Mouse (Mus musculus) monocyte, adult 2 months (primary cell): ENCODE results near the gene Srrm3.

Experiments
- DNase-seq, 2 experiments: peaks; one replicate each; pipeline ENCODE4 v3.0.0; 2022; ENCODE audit warnings: low spot score in 2 of 2, low read depth in 1 of 2

The Srrm3 gene

GRCm38 (mm10) chr5:135818491-135818890 is 11.8 kb downstream of the Srrm3 start:
- no peak for DNase-seq

GRCm38 (mm10) chr5:135822316-135822944 is 15.7 kb downstream of the Srrm3 start:
- DNase-seq: no peak

- no peak for DNase-seq
These were observed 17.8 kb downstream of the Srrm3 start for GRCm38 (mm10) chr5:135824517-135824916.

- no peak for DNase-seq
These were observed 19.5 kb downstream of the Srrm3 start for GRCm38 (mm10) chr5:135826225-135826624.

- no peak for DNase-seq
These were observed 22.7 kb downstream of the Srrm3 start for GRCm38 (mm10) chr5:135829381-135829780.

GRCm38 (mm10) chr5:135832729-135833128 is 26.0 kb downstream of the Srrm3 start:
- no peak for DNase-seq

GRCm38 (mm10) chr5:135834769-135835491 is 28.2 kb downstream of the Srrm3 start:
- DNase-seq: peak; percentile 37 to 39

GRCm38 (mm10) chr5:135835492-135835858 is 28.8 kb downstream of the Srrm3 start:
- DNase-seq: no peak

- no peak for DNase-seq
These were observed 29.3 kb downstream of the Srrm3 start for GRCm38 (mm10) chr5:135835981-135836380.

- DNase-seq: no peak
These were observed 35.0 kb downstream of the Srrm3 start for GRCm38 (mm10) chr5:135841651-135842050.

- DNase-seq: no peak
These were observed 36.7 kb downstream of the Srrm3 start for GRCm38 (mm10) chr5:135843418-135843817.

- DNase-seq: no peak
These were observed 39.1 kb downstream of the Srrm3 start for GRCm38 (mm10) chr5:135845676-135846320.

GRCm38 (mm10) chr5:135847460-135847859 is 40.8 kb downstream of the Srrm3 start:
- no peak for DNase-seq

- DNase-seq: no peak
These were observed 41.2 kb downstream of the Srrm3 start for GRCm38 (mm10) chr5:135847881-135848280.

GRCm38 (mm10) chr5:135851024-135851423 is 44.3 kb downstream of the Srrm3 start:
- DNase-seq: no peak

- no peak for DNase-seq
These were observed 44.8 kb downstream of the Srrm3 start for GRCm38 (mm10) chr5:135851481-135851880.

- no peak for DNase-seq
These were observed 45.7 kb downstream of the Srrm3 start for GRCm38 (mm10) chr5:135852421-135852820.

- no peak for DNase-seq
These were observed 47.0 kb downstream of the Srrm3 start for GRCm38 (mm10) chr5:135853731-135854130.

GRCm38 (mm10) chr5:135855156-135855555 is 48.5 kb downstream of the Srrm3 start:
- DNase-seq: peak in 1 of 2 experiments; percentile 35

- DNase-seq: no peak
These were observed 60.0 kb downstream of the Srrm3 start for GRCm38 (mm10) chr5:135866662-135867061.

- DNase-seq: no peak
These were observed 61.2 kb downstream of the Srrm3 start for GRCm38 (mm10) chr5:135867637-135868593.
